Mouse (Mus musculus) spleen, postnatal 14 days (tissue): Measurements from ENCODE around the gene Gp1bb.

Experiments used
- DNase-seq, 2 experiments: peaks; one replicate each; pipeline ENCODE4 v3.0.0; 2021 to 2022; ENCODE audit warnings: low spot score in 2 of 2

Gene Gp1bb

GRCm38 (mm10) chr16:18581050-18581622 is 41.1 kb downstream of the Gp1bb start:
- DNase-seq = no peak

- no peak for DNase-seq
Measured at GRCm38 (mm10) chr16:18580389-18580788, 41.8 kb downstream of the Gp1bb start.

- no peak for DNase-seq
Measured at GRCm38 (mm10) chr16:18577599-18578160, 44.5 kb downstream of the Gp1bb start.

- DNase-seq = no peak
Measured at GRCm38 (mm10) chr16:18577071-18577470, 45.1 kb downstream of the Gp1bb start.

- no peak for DNase-seq
Measured at GRCm38 (mm10) chr16:18574196-18574595, 48.0 kb downstream of the Gp1bb start.
